Mouse (Mus musculus) megakaryocyte, embryonic 14.5 days (primary cell): ENCODE measurements around the gene Zfp654.

ENCODE experiments used
- FLI1 ChIP-seq: IDR thresholded peaks from 2 replicates; pipeline ENCODE4 v1.6.1; 2012; ENCODE audit warnings: low read length, inconsistent platforms, mixed read lengths
- GATA1 ChIP-seq: IDR thresholded peaks from 3 replicates; pipeline ENCODE4 v1.6.1; 2012; ENCODE audit warnings: mixed read lengths, low read length, inconsistent platforms, borderline replicate concordance

- TF ChIP-seq GATA1: no peak
- no peak for TF ChIP-seq FLI1
Measured at GRCm38 (mm10) chr16:64884420-64884838, 33.0 kb upstream of the Zfp654 start.
